Mouse (Mus musculus) WW6 (cell line): ENCODE data around the gene Olfr855.

Source experiments
- DNase-seq: peaks from one replicate; pipeline ENCODE4 v3.0.0-alpha.2; 2013; ENCODE audit warnings: low read depth, low spot score

Gene Olfr855

DNA sequence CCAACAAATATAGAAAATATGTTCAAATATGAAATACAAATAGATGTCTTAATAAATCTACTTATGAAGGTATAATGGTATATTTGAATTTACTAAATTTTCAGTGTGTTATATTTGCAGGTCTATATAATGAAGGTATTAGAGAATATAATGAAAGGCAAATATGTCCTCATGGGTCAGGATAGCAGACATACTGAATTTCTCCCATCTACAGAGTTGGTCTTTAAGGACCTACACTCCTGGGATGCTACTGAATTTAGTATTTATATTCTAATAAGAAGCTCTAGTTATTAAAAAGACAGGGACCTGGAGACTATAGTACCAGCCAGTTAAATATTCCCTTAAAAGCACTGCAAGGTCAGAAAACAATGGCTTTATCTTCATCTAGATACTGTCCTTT is at the start of gene Olfr855:
Gene Olfr855 (plus strand): TSS at position 301 of the 400 bp plus-strand sequence.
- no peak for DNase-seq

DNA sequence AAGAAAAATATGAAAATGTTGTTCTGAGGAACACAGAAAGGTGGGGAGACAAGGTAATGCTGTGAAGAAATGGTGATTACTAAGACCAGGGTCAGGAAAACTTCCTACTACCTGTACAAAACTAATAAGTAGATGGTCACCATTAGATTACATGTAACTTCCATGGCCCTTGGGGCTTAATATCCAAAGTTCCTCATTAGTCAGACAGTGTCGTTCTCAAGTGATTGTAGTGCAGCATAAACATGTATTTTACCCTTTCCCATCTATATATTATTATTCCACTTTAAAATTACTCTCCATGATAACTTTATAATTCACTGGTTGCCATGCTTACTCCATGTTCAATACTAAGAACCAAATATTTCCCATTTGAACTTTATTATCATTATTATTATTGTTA is 41.4 kb upstream of the Olfr855 start, which contains the start of gene Olfr853:
Gene Olfr853 (minus strand): TSS at position 101 of the 400 bp plus-strand sequence.
- no peak for DNase-seq

DNA sequence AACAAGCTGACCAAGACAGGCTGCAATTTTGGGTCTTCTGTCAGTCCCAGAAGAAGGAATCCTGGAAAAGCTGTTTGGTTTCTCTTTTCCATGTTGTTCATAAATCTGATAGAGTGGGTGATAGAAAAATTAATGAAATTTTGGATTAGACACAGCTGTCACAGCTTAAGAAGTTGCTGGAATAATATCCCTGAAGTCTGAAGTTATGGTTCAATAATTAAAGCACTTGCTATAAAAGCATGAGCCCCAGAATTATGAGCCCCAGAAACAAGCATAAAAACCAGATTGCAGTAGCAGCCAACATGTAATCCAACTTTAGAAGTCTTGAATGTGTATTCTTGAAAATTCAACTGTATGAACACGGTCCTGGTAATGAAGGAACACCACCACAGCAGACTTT is 15.1 kb upstream of the Olfr855 start, which contains the start of gene Olfr854:
Gene Olfr854 (minus strand): TSS at position 101 of the 400 bp plus-strand sequence.
- no peak for DNase-seq

DNA sequence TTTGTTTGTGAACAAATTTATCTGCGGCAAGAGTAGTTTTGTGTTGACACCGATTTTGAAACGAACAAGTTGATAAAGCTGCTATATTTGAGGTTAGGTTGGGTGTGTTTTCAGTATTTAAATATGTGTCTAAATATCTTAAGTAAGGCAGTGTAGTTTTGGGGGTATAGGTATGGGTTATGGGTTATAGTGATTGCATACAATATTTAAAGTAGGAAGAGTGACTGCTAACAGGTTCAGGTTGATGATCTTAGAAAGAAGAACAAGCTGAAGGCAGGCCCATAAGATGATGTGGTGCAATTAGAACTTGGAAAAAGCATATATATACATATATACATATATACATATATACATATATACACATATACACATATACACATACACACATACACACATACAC is 38.9 kb downstream of the Olfr855 start:
- no peak for DNase-seq

DNA sequence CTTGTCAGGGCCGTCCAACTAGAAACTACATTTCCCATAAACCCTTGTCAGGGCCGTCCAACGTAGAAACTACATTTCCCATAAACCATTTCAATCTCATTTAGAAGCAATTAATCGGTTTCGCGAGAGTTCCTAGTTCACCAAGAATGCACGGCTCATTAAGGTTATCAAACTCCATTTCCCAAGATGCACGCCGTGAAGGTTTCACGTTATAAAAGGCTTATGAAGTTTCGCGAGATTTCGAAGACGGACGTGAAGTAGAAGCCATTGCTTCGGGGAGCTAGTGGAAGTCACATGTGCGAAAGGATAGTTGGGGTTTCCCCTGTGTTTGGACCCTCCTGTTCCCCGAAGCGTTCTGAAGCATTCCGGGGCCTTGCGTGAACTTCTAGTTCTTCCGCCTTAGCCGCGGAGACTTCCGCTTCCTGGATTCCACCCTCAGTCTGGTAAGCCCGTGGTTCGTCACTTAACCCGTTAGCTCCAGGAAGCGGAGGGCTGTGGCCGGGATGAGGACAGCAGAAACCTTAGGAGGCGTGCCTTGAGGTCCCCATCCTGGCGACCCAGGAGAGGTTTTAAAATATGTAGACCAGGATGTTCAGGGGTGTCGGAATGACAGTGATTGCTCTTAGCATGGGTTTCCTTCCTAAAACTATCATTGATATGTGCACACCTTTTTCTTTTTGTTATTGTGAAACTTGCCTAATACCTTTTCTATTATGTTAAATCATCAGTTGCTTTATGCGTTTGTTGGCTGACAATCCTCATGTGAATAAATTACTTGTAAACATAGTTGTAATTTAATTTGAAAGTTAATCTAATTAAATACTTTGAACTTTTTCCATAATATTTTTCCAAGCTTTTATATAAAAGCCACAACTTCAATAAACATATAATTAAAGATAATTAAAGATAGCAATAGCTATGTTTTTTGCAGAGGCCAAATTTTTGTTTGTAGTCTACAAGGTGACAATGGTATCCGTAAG is 39.7 kb downstream of the Olfr855 start, which contains the start of gene Zfp317:
Gene Zfp317 (plus strand): TSS at position 260 of the 980 bp plus-strand sequence.
- peak; percentile 93 for DNase-seq

DNA sequence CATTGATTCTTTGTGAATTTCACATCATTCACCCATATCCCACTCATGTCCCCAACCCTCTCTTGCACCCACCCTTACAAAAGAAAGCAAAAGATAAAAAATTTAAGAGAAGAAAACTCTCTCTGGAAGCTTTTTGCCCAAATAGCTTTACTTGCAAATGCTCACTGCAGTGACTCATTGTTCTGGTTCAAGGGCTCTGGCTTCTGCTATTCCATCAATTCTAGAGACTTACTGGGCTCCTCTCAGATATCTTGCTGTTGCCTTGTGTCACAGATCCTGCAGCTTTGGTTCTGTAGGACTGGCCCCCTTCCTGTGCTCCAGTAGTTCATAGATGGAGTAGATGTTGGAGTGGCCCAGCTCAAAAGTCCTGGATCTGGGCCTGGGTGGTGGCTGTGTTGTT is 47.2 kb downstream of the Olfr855 start:
- DNase-seq: no peak
